Mouse (Mus musculus) kidney, adult 8-10 months (tissue): Measurements from ENCODE around the gene Gsn.

ENCODE experiments used
- DNase-seq, 2 experiments: peaks; one replicate each; pipeline ENCODE4 v3.0.0; 2022

Gsn gene

DNA sequence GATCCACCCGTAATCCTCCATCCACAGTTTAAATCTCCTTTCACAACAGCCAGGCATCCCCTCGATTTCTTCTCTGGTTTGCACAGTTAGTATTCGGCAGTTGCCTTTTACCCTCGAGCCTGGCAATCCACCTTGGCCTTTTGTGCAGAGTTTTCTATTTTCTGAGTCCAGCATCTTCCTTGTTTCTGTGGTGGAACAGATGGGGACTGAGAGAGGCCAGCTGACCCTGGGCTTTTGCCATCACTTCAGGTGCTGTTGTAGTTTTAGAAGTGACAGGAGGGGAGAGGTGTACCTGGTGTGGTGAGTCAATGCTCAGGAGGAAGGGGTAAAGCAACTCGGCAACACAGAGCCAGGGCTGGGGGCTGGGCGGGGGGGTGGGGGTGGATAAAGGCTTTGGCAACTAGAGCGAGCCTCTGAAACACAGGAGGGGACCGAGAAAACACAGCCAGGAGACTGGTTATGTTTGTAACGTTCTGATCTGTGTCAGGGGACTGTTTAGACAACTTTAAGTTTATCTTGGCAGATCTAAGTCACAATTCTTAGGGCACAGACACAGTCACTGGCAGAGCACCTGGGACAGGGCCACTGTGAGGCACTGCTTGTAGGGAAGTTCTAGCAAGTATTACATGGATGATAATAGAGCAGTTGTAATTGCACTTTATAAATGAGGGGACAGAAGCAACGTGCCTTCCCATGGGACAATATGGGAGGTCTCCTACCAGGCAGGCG is 72.0 kb downstream of the Gsn start:
- DNase-seq, result no peak

DNA sequence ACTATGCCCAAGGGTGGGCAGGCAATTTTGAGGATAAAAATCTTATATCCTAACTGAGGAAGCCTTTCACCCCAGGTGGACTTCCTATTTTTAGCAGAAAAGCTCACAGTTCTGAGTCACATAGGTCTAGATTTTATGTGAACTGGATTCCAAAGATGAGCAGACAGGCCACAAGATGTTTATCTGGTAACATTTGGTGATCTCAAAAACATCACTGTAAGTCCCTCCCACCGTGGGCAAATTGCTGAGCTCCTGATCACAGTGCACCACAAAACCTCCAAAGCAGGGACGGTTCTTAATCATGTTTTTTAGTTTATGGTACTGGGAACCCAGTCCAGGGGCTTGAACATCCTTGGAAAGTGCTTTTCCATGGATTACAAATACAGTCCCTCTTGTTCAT is 72.9 kb downstream of the Gsn start:
- no peak for DNase-seq

DNA sequence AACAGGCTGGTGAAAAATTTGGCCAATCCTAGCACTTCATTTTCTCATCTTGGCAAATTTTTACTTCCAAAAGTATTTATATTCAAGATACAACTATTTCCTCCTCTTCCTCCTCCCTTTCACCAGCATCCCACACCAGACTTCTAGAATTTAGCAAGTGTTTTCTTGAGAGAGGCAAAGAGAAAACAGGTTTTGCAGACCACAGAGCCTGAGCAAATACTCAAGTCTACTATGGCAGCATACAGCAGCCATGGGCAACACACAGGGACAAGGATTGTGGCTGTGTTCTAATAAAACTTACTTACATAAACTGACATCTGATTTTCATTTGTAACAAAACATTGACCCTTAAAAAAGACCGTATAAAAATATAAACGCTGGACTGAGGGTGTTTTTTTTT is 75.0 kb downstream of the Gsn start:
- DNase-seq, result no peak

DNA sequence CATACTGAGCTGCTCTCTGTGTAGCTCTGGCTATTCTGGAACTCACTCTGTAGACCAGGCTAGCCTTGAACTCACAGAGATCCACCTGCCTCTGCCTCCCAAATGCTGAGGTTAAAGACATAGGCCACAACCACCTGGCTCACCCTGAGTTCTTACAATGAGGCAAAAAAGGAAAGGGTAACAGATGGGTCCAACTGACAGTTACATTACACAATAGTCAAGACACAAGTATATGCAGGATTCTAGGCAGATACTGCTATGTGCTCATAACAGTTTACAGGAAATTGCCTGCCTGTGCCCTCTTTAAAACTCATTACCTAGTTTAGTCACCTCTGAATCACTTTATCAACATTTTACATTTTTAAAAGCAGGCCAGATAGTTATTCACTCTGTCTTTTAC is 77.5 kb downstream of the Gsn start:
- DNase-seq, result no peak

DNA sequence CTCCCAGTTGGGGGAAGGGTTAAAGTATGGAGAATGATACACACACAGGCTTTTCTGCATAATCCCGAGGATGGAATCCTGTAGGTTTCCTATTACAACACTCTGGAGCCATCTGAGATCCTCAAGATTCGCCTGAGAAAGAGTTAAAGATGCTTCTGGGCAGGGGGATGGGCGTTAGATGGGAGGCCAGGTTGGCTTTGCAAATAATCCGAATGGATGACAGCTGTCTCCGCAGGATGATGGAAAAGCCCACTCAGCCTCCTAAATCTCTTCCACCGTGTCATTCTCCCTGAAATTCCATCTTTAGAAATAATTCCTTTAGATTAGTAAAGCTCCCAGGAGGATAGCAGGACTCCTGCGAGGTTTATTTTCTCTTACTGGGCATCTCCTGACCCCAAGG is 79.4 kb downstream of the Gsn start:
- DNase-seq, result no peak

DNA sequence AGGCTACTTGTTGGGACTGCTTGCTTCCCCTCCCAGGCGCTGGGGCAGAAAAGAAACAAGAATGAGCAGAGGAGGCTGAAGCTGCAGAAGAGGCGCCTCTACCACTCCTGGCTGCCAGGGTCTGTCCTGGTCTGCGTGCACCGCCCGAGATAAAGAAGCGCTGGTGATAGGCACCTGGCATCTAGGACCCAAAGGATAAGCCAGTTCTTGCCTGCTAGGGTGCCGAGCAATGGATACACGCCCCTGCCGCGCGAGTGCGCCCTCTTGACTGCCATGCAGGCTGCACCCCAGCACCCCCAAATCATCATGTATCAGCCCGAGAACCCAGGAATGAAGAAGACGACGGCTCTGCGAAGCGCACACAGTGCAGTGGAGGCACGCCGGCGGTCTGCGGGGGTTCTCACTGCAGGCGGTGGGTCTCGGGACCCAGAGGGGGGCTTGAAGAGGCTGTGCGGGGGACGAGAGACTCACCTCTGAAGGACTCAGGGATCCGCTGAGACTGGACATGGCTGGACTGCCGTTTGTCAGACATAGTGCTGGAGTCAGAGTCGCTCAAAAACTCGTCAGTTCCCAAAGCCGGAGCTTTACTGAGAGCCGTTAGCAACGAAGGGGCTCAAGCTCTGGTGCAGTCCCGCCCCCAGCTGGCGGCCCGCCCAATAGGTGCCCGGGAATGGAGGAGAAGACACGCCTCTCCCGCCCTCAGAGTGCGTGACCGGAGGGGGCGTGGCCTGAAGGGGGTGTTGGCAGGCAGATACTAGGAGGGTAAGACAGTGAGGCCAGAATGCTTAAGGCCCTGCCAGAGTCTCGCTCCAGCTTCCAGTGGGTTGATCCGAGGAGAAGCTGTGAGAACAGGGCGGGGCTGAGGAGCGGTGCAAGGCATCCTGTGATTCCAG is 80.5 kb downstream of the Gsn start, which contains the start of gene Stom:
TSS of gene Stom (minus strand) at position 589 of the 893 bp plus-strand sequence.
- peak; percentile 99 to 100 for DNase-seq

DNA sequence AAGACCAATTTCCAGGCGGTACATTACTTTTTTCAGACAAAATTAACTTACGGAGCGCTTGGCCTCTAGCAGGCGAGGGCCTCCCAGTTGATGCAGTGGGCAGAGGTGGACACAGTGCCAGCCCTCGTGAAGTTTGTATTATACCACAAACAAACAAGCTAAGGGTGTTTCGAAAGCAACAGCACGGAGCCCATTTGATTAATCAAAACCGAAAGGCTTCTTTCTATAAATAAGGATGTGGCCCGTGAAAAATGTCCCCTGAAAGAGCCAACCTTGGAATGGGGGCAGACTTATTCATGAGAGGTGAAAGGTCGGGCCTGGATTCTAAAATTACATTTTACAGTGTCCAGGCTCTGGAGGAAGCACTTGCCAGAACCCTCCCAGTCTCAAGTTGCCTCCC is 81.2 kb downstream of the Gsn start:
- DNase-seq, result peak; percentile 9 to 20

DNA sequence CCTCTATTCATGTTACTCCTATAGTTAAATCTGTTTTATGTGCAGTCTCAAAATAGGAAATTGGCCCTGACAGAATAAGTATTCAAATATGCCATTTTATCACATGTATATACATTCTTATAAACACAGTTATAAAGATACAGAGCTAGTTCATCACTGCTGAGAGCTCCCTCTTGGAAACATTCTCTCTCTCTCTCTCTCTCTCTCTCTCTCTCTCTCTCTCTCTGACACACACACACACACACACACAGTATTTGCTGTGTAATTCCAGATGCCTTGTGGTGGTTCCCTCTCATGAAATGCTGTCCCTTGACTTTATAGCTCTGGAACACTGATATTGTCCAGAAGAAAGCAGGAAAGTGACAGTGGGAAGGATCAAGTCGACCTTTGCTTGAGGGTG is 81.9 kb downstream of the Gsn start:
- DNase-seq, result no peak

DNA sequence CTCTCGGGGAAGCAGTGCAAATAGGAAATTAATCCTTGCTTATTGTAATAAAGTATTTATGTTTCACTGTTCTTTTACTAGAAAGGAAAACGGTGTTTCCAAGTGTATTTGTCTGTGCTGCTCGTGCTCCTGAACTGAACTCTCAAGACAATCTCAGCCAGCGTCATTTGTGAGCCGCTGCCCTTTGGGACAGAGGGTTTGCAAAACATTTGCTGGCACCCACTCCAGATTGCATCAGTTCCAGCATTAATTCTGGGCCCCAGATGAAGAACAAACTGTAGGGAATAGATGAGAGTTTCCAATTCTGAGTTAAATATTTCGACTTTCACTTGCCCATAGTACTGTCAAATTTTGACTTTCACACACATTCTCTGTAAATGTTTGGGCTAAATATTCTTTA is 82.5 kb downstream of the Gsn start:
- DNase-seq, result no peak

DNA sequence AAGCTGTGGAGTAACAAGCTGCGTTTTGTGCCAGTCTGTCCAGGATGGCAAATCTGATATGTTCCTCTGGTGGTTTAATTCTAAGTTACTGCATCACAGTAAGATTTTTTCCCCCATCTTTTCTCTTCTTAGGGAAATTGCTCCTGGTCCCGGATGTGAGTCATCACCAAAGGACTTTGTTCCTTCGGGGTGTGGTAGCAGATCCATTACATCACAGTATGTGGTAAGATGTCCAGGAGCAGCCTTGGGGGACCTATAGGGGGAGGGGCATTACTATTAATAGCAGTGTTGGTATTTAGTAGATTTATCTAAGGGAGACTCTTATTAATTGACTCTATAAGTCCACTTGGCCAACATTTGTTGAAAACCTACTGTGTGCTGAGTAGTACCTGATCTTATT is 86.4 kb downstream of the Gsn start:
- no peak for DNase-seq

DNA sequence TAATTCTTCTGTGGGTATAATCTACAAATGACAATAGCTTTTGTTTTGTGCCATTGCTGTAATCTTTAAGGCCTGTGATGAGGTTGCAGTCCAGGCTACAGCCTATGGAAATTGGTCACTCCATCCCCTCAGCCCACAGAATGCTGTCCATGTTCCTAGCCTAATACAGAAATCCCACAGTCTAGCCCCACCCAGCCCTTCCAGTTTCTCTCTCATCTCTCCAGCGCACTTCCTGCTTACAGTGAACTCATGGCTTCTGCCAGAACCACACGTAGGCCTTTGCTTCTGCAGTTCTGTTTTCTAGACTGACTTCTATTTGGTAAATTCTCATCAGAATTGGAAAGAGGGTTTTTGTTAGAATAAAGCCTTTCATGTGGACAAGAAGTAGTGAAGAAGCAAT is 89.8 kb downstream of the Gsn start:
- DNase-seq, result no peak

DNA sequence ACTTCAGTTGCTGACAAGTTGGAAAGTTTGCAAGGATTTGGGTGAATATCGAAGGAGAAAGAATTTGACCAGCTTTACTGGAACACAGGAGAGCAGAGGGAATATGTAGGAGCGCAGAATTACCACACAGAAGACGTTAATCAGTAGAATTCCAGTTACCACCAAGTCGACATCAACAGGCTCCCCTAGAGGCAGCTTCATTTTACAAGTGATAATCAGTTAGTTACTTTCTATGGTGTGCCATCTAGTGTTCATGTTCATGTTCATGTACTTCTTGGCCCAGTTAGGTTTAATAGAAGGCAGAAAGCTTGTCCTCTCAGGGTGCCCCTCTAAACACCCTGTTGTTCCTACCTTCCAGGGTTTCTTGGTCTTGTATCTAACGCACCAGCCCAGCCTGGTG is 93.0 kb downstream of the Gsn start:
- peak in 1 of 2 experiments; percentile 24 for DNase-seq
